Mouse (Mus musculus) layer of hippocampus, postnatal 10 days (tissue): ENCODE results near the gene Krtap6-1. TPM values are rescaled to one million over a fixed set of nuclear protein-coding genes. Genes with fewer than 3 reads are reported as not detected.
"Not testable (repeated sequence)": the region's sequence is repeated elsewhere in the genome, so short reads cannot be mapped to it uniquely, and the experiment has no call there.

ENCODE experiments used
- DNase-seq, 2 experiments: peaks; one replicate each; pipeline ENCODE4 v3.0.0; 2021; ENCODE audit warnings: low spot score in 2 of 2
- long read RNA-seq: library from polyadenylated mRNA; stranded (forward); transcript quantifications from one replicate; pipeline ENCODE4 v2.0.0, GENCODE M21; 2023
- total RNA-seq, 2 experiments: library from RNA; stranded (reverse); gene quantifications; 2 replicates each; pipeline ENCODE4 v1.2.3; 2021

Krtap6-1 gene
- total RNA-seq: not detected
- long read RNA-seq: 0 reads

DNA sequence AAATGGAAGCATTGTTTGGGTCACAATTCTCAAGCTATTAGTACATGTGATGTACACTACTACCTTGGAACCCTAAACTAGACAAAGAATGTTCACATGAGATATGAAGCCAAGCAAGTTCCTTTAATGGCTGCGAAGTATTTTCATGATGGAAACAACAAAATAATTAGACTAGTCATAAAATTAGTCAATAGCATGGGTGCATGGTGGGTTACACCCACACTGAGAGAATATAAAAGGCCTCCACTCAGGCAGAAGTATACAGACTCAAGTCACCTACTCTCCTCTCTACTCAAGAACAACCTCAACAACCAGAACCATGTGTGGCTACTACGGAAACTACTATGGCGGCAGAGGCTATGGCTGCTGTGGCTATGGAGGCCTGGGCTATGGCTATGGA lies at the start of gene Krtap6-1:
Gene Krtap6-1, plus strand, starts transcription at position 301 of the 400 bp plus-strand sequence.
- not testable (repeated sequence) for DNase-seq

DNA sequence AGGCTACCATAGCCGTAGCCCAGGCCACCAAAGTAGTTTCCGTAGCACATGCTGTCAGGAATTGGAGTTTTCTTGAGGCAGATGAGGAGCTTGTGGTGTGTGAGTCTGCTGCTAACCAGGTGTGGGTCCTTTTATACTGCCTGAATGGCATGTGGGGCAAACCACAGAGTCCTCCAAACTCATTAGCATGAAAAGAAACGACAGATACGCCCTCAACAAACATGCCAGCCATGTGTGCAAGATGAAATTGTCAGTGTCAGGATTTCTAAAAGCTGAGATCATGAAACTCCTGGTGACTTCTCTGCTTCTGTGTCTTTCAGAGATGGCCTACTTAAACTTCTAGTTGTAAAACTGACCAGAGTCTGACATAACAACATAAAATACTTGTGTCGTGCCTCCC lies 20.8 kb upstream of the Krtap6-1 start, which contains the start of gene Krtap22-2:
Gene Krtap22-2, minus strand, starts transcription at position 101 of the 400 bp plus-strand sequence.
- no peak for DNase-seq

DNA sequence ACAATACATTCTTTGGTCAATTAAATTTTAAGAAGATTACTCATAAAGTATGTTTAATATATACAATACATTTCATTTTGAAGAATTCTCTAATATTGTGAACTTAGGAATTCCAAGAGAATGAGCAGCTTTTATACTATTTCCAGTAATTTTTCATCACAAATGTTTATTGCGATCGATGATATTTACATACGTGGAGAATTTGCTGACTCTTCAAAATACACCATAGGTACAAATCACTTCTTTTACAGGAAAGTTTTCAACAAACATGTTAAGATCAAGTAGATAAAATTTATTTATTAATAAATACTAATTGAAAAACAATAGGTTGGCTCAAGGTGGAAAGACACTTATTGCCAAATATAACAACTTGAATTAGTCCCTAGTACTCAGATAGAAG lies 17.5 kb upstream of the Krtap6-1 start:
- DNase-seq: no peak

DNA sequence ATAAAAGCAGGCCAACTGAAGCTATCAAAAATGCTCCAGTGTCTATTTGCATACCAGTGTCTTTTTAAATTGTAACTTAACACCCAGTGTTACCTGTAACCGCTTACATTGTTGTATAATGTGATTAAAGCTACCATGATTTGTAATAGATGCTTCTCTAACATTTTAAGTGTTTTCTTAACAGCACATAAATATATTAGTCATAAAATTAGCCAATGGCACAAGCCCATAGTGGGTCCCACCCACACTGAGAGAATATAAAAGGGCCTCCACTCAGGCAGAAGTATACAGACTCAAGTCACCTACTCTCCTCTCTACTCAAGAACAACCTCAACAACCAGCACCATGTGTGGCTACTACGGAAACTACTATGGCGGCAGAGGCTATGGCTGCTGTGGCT lies 16.5 kb upstream of the Krtap6-1 start, which contains the start of gene Gm10229:
Gene Gm10229, plus strand, starts transcription at position 301 of the 400 bp plus-strand sequence.
- DNase-seq: not testable (repeated sequence)

DNA sequence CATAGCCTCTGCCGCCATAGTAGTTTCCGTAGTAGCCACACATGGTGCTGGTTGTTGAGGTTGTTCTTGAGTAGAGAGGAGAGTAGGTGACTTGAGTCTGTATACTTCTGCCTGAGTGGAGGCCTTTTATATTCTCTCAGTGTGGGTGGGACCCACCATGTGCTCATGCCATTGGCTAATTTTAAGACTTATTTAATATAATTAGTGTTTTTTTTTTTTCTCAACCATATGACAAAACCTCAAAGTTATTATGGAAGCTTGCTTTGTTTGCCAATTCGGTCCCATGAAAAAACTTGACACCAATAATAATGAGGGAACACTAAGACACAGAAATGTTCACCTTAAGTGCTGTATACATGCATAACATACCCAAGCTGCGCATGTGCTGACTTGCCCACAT lies 9.9 kb downstream of the Krtap6-1 start, which contains the start of gene Gm10228:
Gene Gm10228, minus strand, starts transcription at position 101 of the 400 bp plus-strand sequence.
- DNase-seq: not testable (repeated sequence)

DNA sequence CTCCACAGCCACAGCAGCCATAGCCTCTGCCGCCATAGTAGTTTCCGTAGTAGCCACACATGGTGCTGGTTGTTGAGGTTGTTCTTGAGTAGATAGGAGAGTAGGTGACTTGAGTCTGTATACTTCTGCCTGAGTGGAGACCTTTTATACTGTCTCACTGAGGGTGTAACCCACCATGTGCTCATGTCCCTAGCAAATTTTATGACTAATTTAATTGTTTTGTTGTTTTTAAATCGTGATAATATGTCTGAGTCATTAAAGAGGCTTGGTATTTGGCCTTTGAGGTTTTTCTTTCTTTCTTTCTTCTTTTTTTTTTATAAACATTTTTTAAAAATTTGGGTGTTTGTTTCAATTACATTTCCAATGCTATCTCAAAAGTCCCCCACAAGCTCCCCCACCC lies 16.3 kb downstream of the Krtap6-1 start, which contains the start of gene Krtap6-5:
Gene Krtap6-5, minus strand, starts transcription at position 101 of the 400 bp plus-strand sequence.
- no peak for DNase-seq

DNA sequence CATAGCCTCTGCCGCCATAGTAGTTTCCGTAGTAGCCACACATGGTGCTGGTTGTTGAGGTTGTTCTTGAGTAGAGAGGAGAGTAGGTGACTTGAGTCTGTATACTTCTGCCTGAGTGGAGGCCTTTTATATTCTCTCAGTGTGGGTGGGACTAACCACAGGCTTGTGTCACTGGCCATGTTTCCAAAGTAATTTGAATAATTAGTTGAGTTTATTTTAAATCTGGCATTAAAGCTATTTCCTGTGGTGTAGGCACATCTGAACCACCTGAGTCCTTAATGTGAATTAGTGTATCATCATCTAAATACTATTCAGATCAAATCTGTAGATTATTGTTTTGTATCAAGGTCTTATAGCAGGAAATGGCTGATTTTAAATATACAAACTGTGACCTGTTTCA lies 32.4 kb downstream of the Krtap6-1 start, which contains the start of gene 1110025L11Rik:
Gene 1110025L11Rik, minus strand, starts transcription at position 101 of the 400 bp plus-strand sequence.
- not testable (repeated sequence) for DNase-seq

DNA sequence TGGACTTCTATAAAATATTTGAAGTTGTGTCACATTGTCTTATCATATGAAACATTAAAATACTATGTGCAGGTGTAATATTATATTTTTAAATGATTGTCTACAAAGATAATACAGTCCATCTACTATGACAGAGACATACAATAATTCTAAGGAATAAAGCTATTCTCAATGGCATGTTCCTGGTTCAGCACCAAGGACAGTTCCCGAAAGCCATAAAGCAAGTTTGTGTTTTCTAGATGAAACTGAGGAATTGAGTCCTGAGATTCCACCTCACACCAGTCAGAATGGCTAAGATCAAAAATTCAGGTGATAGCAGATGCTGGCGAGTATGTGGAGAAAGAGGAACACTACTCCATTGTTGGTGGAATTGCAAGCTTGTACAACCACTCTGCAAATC lies 39.5 kb downstream of the Krtap6-1 start:
- not testable (repeated sequence) for DNase-seq

Other genes starting within 250 kb of the Krtap6-1 start
- gene Gm20741, start 219.5 kb upstream of the Krtap6-1 start, total RNA-seq: not detected
- not detected for gene Krtap15, start 211.5 kb upstream of the Krtap6-1 start, total RNA-seq
- gene Krtap14, start 205.6 kb upstream of the Krtap6-1 start, total RNA-seq: not detected
- not detected for gene Krtap19-1, start 162.3 kb upstream of the Krtap6-1 start, total RNA-seq
- not detected for gene Krtap19-2, start 157.4 kb upstream of the Krtap6-1 start, total RNA-seq
- not detected for gene Krtap19-3, start 153.7 kb upstream of the Krtap6-1 start, total RNA-seq
- gene Krtap19-4, start 146.6 kb upstream of the Krtap6-1 start, total RNA-seq: not detected
- gene Krtap19-5, start 135.2 kb upstream of the Krtap6-1 start, total RNA-seq: not detected
- gene Krtap19-9b, start 99.4 kb upstream of the Krtap6-1 start, total RNA-seq: not detected
- not detected for gene Krtap16-3, start 68.8 kb upstream of the Krtap6-1 start, total RNA-seq
- gene Krtap22-2, start 20.9 kb upstream of the Krtap6-1 start, total RNA-seq: not detected
- gene Gm10229, start 16.4 kb upstream of the Krtap6-1 start, total RNA-seq: not detected
- not detected for gene Gm10228, start 9.8 kb downstream of the Krtap6-1 start, total RNA-seq
- gene Krtap6-5, start 16.2 kb downstream of the Krtap6-1 start, total RNA-seq: not detected
- not detected for gene 1110025L11Rik, start 32.3 kb downstream of the Krtap6-1 start, total RNA-seq
- not detected for gene Krtap6-3, start 52.3 kb downstream of the Krtap6-1 start, total RNA-seq
- gene Gm6358, start 109.2 kb downstream of the Krtap6-1 start, total RNA-seq: not detected
- gene Gm10061, start 119.4 kb downstream of the Krtap6-1 start, total RNA-seq: not detected
- gene Gm9789, start 126.3 kb downstream of the Krtap6-1 start, total RNA-seq: not detected
- not detected for gene Gm7735, start 137.8 kb downstream of the Krtap6-1 start, total RNA-seq
- gene 1110057P08Rik, start 143.0 kb downstream of the Krtap6-1 start, total RNA-seq: not detected
- gene Krtap20-2, start 174.2 kb downstream of the Krtap6-1 start, total RNA-seq: not detected